Mouse (Mus musculus) C2C12 (cell line): Measurements from ENCODE around the gene Anpep. TPM values are rescaled to one million over a fixed set of nuclear protein-coding genes. Genes with fewer than 3 reads are reported as not detected.
A peak's percentile ranks its signal among the peaks of the same experiment; 100 is the strongest.

ENCODE experiments used
- H3K27me3 ChIP-seq: one replicate; pipeline ENCODE4 v1.6.1; 2011; ENCODE audit not compliant: control insufficient read depth, insufficient read depth, insufficient read length
- H3K36me3 ChIP-seq: one replicate; pipeline ENCODE4 v1.6.1; 2011; ENCODE audit not compliant: control insufficient read depth, insufficient read depth
- H3K4me3 ChIP-seq: one replicate; pipeline ENCODE4 v1.5.1; 2011; ENCODE audit warnings: mild to moderate bottlenecking, control low read depth; ENCODE audit not compliant: poor library complexity, insufficient read depth, severe bottlenecking
- H3K79me2 ChIP-seq: one replicate; pipeline ENCODE4 v1.6.1; 2011; ENCODE audit not compliant: control insufficient read depth, insufficient read depth
- H3K79me3 ChIP-seq: one replicate; pipeline ENCODE4 v1.6.1; 2011; ENCODE audit warnings: low read depth, control low read depth
- H3ac ChIP-seq: one replicate; pipeline ENCODE3; 2011; ENCODE audit warnings: low read depth; ENCODE audit not compliant: control insufficient read depth, insufficient read length
- CEBPB ChIP-seq: IDR thresholded peaks from one replicate; pipeline ENCODE4 v1.6.1; 2011; ENCODE audit warnings: low read depth, mild to moderate bottlenecking, control low read depth, moderate library complexity
- CTCF ChIP-seq: IDR thresholded peaks from one replicate; pipeline ENCODE4 v1.5.1; 2011; ENCODE audit not compliant: control insufficient read depth, insufficient read depth, insufficient read length
- FOSL1 ChIP-seq: IDR thresholded peaks from one replicate; pipeline ENCODE4 v1.8.0; 2011; ENCODE audit warnings: mild to moderate bottlenecking, low read length; ENCODE audit not compliant: poor library complexity, insufficient read depth, severe bottlenecking
- MAX ChIP-seq: IDR thresholded peaks from one replicate; pipeline ENCODE4 v1.6.1; 2011; ENCODE audit warnings: mild to moderate bottlenecking, control low read depth
- MYOD1 ChIP-seq: IDR thresholded peaks from one replicate; pipeline ENCODE4 v1.6.1; 2011; ENCODE audit warnings: low read depth; ENCODE audit not compliant: control insufficient read depth, insufficient read length
- MYOG ChIP-seq: IDR thresholded peaks from one replicate; pipeline ENCODE4 v1.6.1; 2011; ENCODE audit not compliant: control insufficient read depth, insufficient read length; ENCODE audit errors: extremely low read depth
- USF1 ChIP-seq: IDR thresholded peaks from one replicate; pipeline ENCODE4 v1.6.1; 2011; ENCODE audit warnings: low read depth, mild to moderate bottlenecking, control low read depth, moderate library complexity
- polyA plus RNA-seq: library from polyadenylated mRNA; unstranded; fragments of >200 nt; fragmentation: generic; extraction: Trizol; gene quantifications from one replicate; pipeline ENCODE4 v1.2.1, GENCODE M21; 2012; ENCODE audit warnings: missing spikeins

Gene Anpep
- polyA plus RNA-seq, 1 experiment, result 26.5 TPM

GRCm38 (mm10) chr7:79883613-79884334 is 22.9 kb upstream of the Anpep start:
- Histone ChIP-seq H3K4me3 (no peak overlapping the region), H3K79me2 (no peaks in the 10 kb centered on the region), H3K79me3 (peaks cover 2% of the 10 kb centered on the region), H3K27me3 (no peaks in the 10 kb centered on the region), H3ac (no peak overlapping the region), H3K36me3 (peaks cover 13% of the 10 kb centered on the region)
- TF ChIP-seq MYOG, result no peak
- TF ChIP-seq USF1, result no peak
- TF ChIP-seq MYOD1, result no peak
- no peak for TF ChIP-seq MAX
- no peak for TF ChIP-seq CEBPB
- no peak for TF ChIP-seq FOSL1
- TF ChIP-seq CTCF, result no peak

GRCm38 (mm10) chr7:79881901-79882300 is 21.0 kb upstream of the Anpep start:
- Histone ChIP-seq H3K4me3 (no peak overlapping the region), H3K36me3 (peaks cover 13% of the 10 kb centered on the region), H3ac (no peak overlapping the region), H3K27me3 (no peaks in the 10 kb centered on the region), H3K79me3 (peaks cover 1% of the 10 kb centered on the region), H3K79me2 (no peaks in the 10 kb centered on the region)
- TF ChIP-seq MYOG (no peak), CTCF (no peak), MAX (no peak), USF1 (no peak), FOSL1 (peak; percentile 34), CEBPB (no peak), MYOD1 (peak; percentile 13)

GRCm38 (mm10) chr7:79880998-79881397 is 20.1 kb upstream of the Anpep start:
- H3K36me3 ChIP-seq, result peaks cover 13% of the 10 kb centered on the region

GRCm38 (mm10) chr7:79880033-79880432 is 19.2 kb upstream of the Anpep start:
- TF ChIP-seq CEBPB, result no peak
- TF ChIP-seq FOSL1, result no peak
- TF ChIP-seq MAX, result no peak
- no peak for TF ChIP-seq USF1
- TF ChIP-seq MYOD1, result no peak
- TF ChIP-seq MYOG, result no peak
- no peak for TF ChIP-seq CTCF
- no peaks in the 10 kb centered on the region for H3K27me3 ChIP-seq
- no peaks in the 10 kb centered on the region for H3K79me2 ChIP-seq
- H3K79me3 ChIP-seq, result peaks cover 1% of the 10 kb centered on the region
- H3K36me3 ChIP-seq, result peaks cover 13% of the 10 kb centered on the region
- no peak overlapping the region for H3ac ChIP-seq
- H3K4me3 ChIP-seq, result no peak overlapping the region

More at GRCm38 (mm10) chr7:79880998-79881397, 20.1 kb upstream of the Anpep start:
- Histone ChIP-seq H3ac (no peak overlapping the region), H3K79me3 (peaks cover 1% of the 10 kb centered on the region), H3K27me3 (no peaks in the 10 kb centered on the region), H3K4me3 (no peak overlapping the region), H3K79me2 (no peaks in the 10 kb centered on the region)
- TF ChIP-seq USF1 (peak; percentile 96), CTCF (no peak)

GRCm38 (mm10) chr7:79878455-79879025 is 17.7 kb upstream of the Anpep start:
- no peaks in the 10 kb centered on the region for H3K79me2 ChIP-seq
- no peaks in the 10 kb centered on the region for H3K27me3 ChIP-seq
- H3ac ChIP-seq, result no peak overlapping the region
- peaks cover 1% of the 10 kb centered on the region for H3K79me3 ChIP-seq
- TF ChIP-seq CEBPB, result no peak
- TF ChIP-seq USF1, result no peak
- H3K4me3 ChIP-seq, result no peak overlapping the region
- peaks cover 9% of the 10 kb centered on the region for H3K36me3 ChIP-seq

- H3ac ChIP-seq, result no peak overlapping the region
- TF ChIP-seq FOSL1 (no peak), CTCF (no peak), MYOD1 (no peak), CEBPB (no peak), MAX (no peak), MYOG (no peak), USF1 (no peak)
- H3K4me3 ChIP-seq, result no peak overlapping the region
- no peaks in the 10 kb centered on the region for H3K27me3 ChIP-seq
- H3K79me2 ChIP-seq, result no peaks in the 10 kb centered on the region
- no peaks in the 10 kb centered on the region for H3K79me3 ChIP-seq
- no peaks in the 10 kb centered on the region for H3K36me3 ChIP-seq
Observed at GRCm38 (mm10) chr7:79873407-79873806, 12.5 kb upstream of the Anpep start.
